Mouse (Mus musculus): ENCODE data around the gene Braf.

The Braf gene

GRCm38 (mm10) chr6:39724866-39725711 lies at the start of gene Braf:
TSS of gene Braf (minus strand) at chr6:39725463.
- no peak for TF ChIP-seq GATA4 (IDR thresholded peaks at IDR 0.05; ENCODE audit: insufficient replicate concordance, low read length)

GRCm38 (mm10) chr6:39775029-39775428 lies 49.8 kb upstream of the Braf start:
- TF ChIP-seq GATA4 (IDR thresholded peaks at IDR 0.05; ENCODE audit: insufficient replicate concordance, low read length), result no peak

- no peak for TF ChIP-seq GATA4 (IDR thresholded peaks at IDR 0.05; ENCODE audit: insufficient replicate concordance, low read length)
These were observed 32.0 kb upstream of the Braf start for GRCm38 (mm10) chr6:39757229-39757628.

GRCm38 (mm10) chr6:39749881-39750280 lies 24.6 kb upstream of the Braf start:
- TF ChIP-seq GATA4 (IDR thresholded peaks at IDR 0.05; ENCODE audit: insufficient replicate concordance, low read length), result no peak

GRCm38 (mm10) chr6:39747094-39747493 lies 21.8 kb upstream of the Braf start:
- no peak for TF ChIP-seq GATA4 (IDR thresholded peaks at IDR 0.05; ENCODE audit: insufficient replicate concordance, low read length)

GRCm38 (mm10) chr6:39745456-39745855 lies 20.2 kb upstream of the Braf start:
- TF ChIP-seq GATA4 (IDR thresholded peaks at IDR 0.05; ENCODE audit: insufficient replicate concordance, low read length), result no peak

- no peak for TF ChIP-seq GATA4 (IDR thresholded peaks at IDR 0.05; ENCODE audit: insufficient replicate concordance, low read length)
These were observed 2.8 kb upstream of the Braf start for GRCm38 (mm10) chr6:39728095-39728494.

- no peak for TF ChIP-seq GATA4 (IDR thresholded peaks at IDR 0.05; ENCODE audit: insufficient replicate concordance, low read length)
These were observed 886 bp upstream of the Braf start for GRCm38 (mm10) chr6:39726149-39726548.

GRCm38 (mm10) chr6:39724542-39724865 lies 759 bp downstream of the Braf start:
- no peak for TF ChIP-seq GATA4 (IDR thresholded peaks at IDR 0.05; ENCODE audit: insufficient replicate concordance, low read length)

- no peak for TF ChIP-seq GATA4 (IDR thresholded peaks at IDR 0.05; ENCODE audit: insufficient replicate concordance, low read length)
These were observed 1.2 kb downstream of the Braf start for GRCm38 (mm10) chr6:39724071-39724470.

GRCm38 (mm10) chr6:39718567-39718966 lies 6.7 kb downstream of the Braf start:
- no peak for TF ChIP-seq GATA4 (IDR thresholded peaks at IDR 0.05; ENCODE audit: insufficient replicate concordance, low read length)

- no peak for TF ChIP-seq GATA4 (IDR thresholded peaks at IDR 0.05; ENCODE audit: insufficient replicate concordance, low read length)
These were observed 8.2 kb downstream of the Braf start for GRCm38 (mm10) chr6:39717049-39717448.

GRCm38 (mm10) chr6:39714341-39714740 lies 10.9 kb downstream of the Braf start:
- no peak for TF ChIP-seq GATA4 (IDR thresholded peaks at IDR 0.05; ENCODE audit: insufficient replicate concordance, low read length)

- TF ChIP-seq GATA4 (IDR thresholded peaks at IDR 0.05; ENCODE audit: insufficient replicate concordance, low read length), result no peak
These were observed 11.9 kb downstream of the Braf start for GRCm38 (mm10) chr6:39713399-39713798.

GRCm38 (mm10) chr6:39705625-39706024 lies 19.6 kb downstream of the Braf start:
- TF ChIP-seq GATA4 (IDR thresholded peaks at IDR 0.05; ENCODE audit: insufficient replicate concordance, low read length), result no peak

GRCm38 (mm10) chr6:39693126-39693525 lies 32.1 kb downstream of the Braf start:
- TF ChIP-seq GATA4 (IDR thresholded peaks at IDR 0.05; ENCODE audit: insufficient replicate concordance, low read length), result no peak

GRCm38 (mm10) chr6:39681795-39682194 lies 43.5 kb downstream of the Braf start:
- TF ChIP-seq GATA4 (IDR thresholded peaks at IDR 0.05; ENCODE audit: insufficient replicate concordance, low read length), result no peak

Measured in liver, adult (tissue).